Mouse (Mus musculus) hindbrain, postnatal 0 days (tissue): ENCODE measurements at regions not wholly inside any gene's neighbourhood (a gene's known extent, or its start where the extent isn't known, plus 50 kb on each side); places are given as distances from the start of the nearest gene placed in this dataset.

ENCODE experiments used
- ATAC-seq: fragments of 200-750 bp; cut with Nextera tagmentation; 2 replicates; pipeline ENCODE4 v1.8.0; 2017; ENCODE audit warnings: mild to moderate bottlenecking, moderate TSS enrichment, moderate library complexity
- DNase-seq: peaks from one replicate; pipeline ENCODE4 v3.0.0-alpha.2; 2015; ENCODE audit warnings: low spot score
- H3K27ac ChIP-seq: fragments of 300-500 bp; sonication (generic); 2 replicates; pipeline ENCODE4 v1.5.1; 2014; ENCODE audit warnings: mild to moderate bottlenecking
- H3K27me3 ChIP-seq: fragments of 300-500 bp; sonication (generic); 2 replicates; pipeline ENCODE4 v1.6.1; 2014; ENCODE audit warnings: low read length, mixed read lengths; ENCODE audit not compliant: insufficient read depth
- H3K36me3 ChIP-seq: fragments of 300-500 bp; sonication (generic); 2 replicates; pipeline ENCODE4 v1.6.1; 2014; ENCODE audit warnings: low read length, mixed read lengths; ENCODE audit not compliant: insufficient read depth
- H3K4me1 ChIP-seq: fragments of 300-500 bp; sonication (generic); 2 replicates; pipeline ENCODE4 v1.6.1; 2014; ENCODE audit warnings: antibody characterized with exemption, low read length, mixed read lengths; ENCODE audit not compliant: insufficient read depth
- H3K4me2 ChIP-seq: fragments of 300-500 bp; sonication (generic); 2 replicates; pipeline ENCODE4 v1.6.1; 2014; ENCODE audit warnings: low read depth, mild to moderate bottlenecking, low read length, moderate library complexity, mixed read lengths
- H3K4me3 ChIP-seq: fragments of 300-500 bp; sonication (generic); 2 replicates; pipeline ENCODE4 v1.5.1; 2014; ENCODE audit warnings: low read length
- H3K9ac ChIP-seq: fragments of 300-500 bp; sonication (generic); replicated peaks from 2 replicates; pipeline ENCODE4 v1.6.1; 2014; ENCODE audit warnings: mild to moderate bottlenecking, low read length, moderate library complexity, mixed read lengths
- H3K9me3 ChIP-seq: fragments of 300-500 bp; sonication (generic); 2 replicates; pipeline ENCODE4 v1.6.1; 2016; ENCODE audit warnings: low read length, mixed read lengths
- CTCF ChIP-seq: IDR thresholded peaks from 2 replicates; pipeline ENCODE4 v1.5.1; 2016; ENCODE audit warnings: antibody characterized with exemption, control low read depth, low read depth
- WGBS: fragments of 180-500 bp; shearing (Covaris S2); extraction: QIAGEN DNeasy Blood & Tissue Kit; methylation state at CpG from one replicate; pipeline ENCODE4 v1.1.7; 2014; 5-methylcytosine and 5-hydroxymethylcytosine counted together

DNA sequence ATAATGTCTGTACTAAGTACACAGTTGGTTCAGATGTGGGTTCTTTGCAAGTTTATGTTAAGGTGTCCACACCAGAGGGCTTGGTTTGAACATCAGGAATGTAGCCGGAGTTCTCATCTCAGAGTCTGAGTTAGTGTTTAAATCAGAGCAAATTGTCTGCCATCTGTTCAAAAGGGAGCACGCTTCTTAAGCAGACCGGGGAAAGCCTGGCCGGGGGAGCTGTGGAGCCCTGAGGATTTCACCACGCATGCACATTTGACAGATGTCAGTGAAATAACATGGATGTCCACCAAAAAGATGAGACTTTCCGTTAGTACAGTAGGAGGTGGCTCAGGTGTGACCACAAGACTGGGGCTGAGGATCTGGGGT is 294.5 kb upstream of the Tle4 start:
- Histone ChIP-seq H3K27ac (no peak overlapping the region), H3K4me1 (0 out of 2 replicates have a peak, but pooled peaks cover 8% of the 10 kb centered on the region), H3K9me3 (no peaks in the 10 kb centered on the region), H3K4me2 (no peak overlapping the region), H3K9ac (no peak overlapping the region), H3K4me3 (no peak overlapping the region), H3K27me3 (peaks cover 5% of the 10 kb centered on the region; the same call in 1 of the 2 replicates), H3K36me3 (no peaks in the 10 kb centered on the region)
- 24% methylated on average over 6 of the region's 6 CpGs for WGBS
- ATAC-seq: no peak
- TF ChIP-seq CTCF: no peak
- peak; percentile 27 for DNase-seq

DNA sequence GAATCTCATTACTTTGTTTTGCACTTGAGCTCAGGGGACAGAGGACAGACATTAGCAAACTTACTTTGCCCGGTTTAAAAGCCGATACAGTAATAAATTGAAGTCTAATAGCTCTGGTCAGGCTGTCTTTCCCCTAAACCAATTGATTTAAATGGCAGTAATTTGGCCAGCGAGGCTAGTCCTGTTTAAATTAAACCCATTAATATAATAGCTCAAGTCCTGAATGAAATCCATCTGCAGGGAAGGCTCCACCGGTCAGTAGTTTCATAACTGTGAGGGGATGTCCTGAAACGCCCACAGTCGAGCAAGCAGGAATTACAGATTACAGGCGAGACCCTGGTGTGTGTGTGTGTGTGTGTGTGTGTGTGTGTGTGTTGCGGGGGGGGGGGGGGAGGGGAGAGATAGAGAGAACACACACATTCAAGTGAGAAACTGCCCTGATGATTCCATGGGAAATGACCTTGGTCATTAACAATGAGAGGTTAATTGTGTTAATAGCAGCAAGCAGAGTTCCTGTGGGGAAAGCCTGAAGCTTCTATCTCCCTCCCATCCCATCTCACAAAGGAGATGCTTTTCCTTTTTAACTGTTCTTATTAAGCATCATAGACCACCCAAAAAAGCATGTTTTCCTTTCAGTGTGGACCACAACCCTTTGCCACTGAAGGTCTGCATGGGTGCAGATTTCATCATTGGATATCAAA is 294.0 kb upstream of the Tle4 start:
- H3K4me1 ChIP-seq: 0 out of 2 replicates have a peak, but pooled peaks cover 8% of the 10 kb centered on the region
- WGBS: 14% methylated on average over 7 of the region's 8 CpGs
- no peaks in the 10 kb centered on the region for H3K9me3 ChIP-seq
- no peaks in the 10 kb centered on the region for H3K36me3 ChIP-seq
- no peak overlapping the region for H3K9ac ChIP-seq
- H3K27ac ChIP-seq: no peak overlapping the region
- DNase-seq: peak; percentile 12
- peaks cover 5% of the 10 kb centered on the region; the same call in 1 of the 2 replicates for H3K27me3 ChIP-seq
- H3K4me3 ChIP-seq: peak overlapping the region; percentile 26; the same call in 1 of the 2 replicates
- TF ChIP-seq CTCF: no peak
- H3K4me2 ChIP-seq: peak overlapping the region; percentile 59
- ATAC-seq: no peak

DNA sequence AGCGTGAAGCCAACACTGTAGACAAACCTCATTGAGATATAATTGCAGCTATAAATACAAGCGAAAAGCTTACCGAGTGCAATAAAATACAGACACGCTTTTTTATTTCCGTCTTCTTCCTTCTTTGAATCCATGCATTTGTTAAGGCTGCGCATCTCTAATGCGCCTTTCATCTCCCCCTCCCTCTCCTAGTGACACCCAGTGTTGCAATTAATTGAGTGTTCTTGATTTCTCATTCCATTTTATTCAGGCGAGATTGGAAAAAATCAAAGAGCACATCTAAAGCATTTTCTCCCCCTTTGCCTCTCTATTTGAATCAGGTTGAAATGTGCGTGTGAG is 293.2 kb upstream of the Tle4 start:
- peak overlapping the region; percentile 26 for H3K4me3 ChIP-seq
- 0 out of 2 replicates have a peak, but pooled peaks cover 8% of the 10 kb centered on the region for H3K4me1 ChIP-seq
- H3K36me3 ChIP-seq: no peaks in the 10 kb centered on the region
- peak overlapping the region; percentile 68; the same call in 1 of the 2 replicates for H3K27ac ChIP-seq
- WGBS: 2% methylated on average over 9 of the region's 9 CpGs
- H3K9ac ChIP-seq: 0 out of 2 replicates have a peak overlapping the region, but pooled peaks have one; percentile 24
- ATAC-seq (no peak), DNase-seq (no peak)
- H3K27me3 ChIP-seq: peaks cover 5% of the 10 kb centered on the region; the same call in 1 of the 2 replicates
- H3K4me2 ChIP-seq: peak overlapping the region; percentile 59
- H3K9me3 ChIP-seq: no peaks in the 10 kb centered on the region
- no peak for TF ChIP-seq CTCF

DNA sequence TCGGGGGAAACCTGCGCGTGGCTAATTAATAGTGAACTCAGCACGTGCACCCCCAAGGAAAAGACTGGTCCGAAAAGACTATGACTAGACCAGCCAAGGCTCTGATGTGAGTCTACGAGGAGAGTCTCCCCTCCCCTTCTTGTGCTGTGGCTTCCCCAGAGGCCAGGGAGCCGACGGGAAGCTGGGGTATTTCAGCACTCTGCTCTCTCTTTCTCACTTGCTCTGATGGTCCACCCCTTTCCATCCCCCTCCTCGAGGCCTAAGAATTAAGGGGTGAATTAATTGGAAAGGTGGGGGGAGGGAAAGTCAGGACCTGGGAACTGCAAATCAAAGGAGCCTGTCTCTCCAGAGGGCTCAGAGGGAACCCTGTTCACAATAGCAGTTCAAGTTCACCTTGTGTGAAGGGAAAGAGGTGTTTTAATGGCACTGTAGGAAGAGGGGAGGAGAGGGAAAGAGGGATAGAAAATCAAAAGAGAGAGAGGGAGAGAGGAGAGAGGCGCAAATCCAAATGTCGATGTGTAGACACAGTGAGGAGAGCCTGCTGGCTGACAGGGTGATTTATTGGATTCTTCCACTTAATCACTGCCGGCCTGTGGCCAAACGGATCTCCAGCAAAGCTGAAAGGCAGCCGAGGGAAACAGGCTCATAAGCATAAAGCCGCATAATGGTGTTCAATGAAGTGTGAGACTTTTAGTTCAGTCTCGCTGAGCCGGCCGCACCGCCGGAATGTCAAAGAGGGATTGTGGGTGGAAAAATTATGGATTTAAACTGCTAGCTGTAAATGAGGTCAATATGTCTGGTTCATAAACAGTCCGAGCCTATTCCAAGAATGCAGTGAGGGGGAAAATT is 292.6 kb upstream of the Tle4 start:
- H3K27ac ChIP-seq: peak overlapping the region; percentile 68
- ATAC-seq (peak; percentile 89), DNase-seq (peak; percentile 93)
- H3K4me2 ChIP-seq: peak overlapping the region; percentile 59
- TF ChIP-seq CTCF: no peak
- 7% methylated on average over 21 of the region's 21 CpGs for WGBS
- no peaks in the 10 kb centered on the region for H3K9me3 ChIP-seq
- 0 out of 2 replicates have a peak overlapping the region, but pooled peaks have one; percentile 24 for H3K9ac ChIP-seq
- peak overlapping the region; percentile 26 for H3K4me3 ChIP-seq
- peaks cover 5% of the 10 kb centered on the region; the same call in 1 of the 2 replicates for H3K27me3 ChIP-seq
- 0 out of 2 replicates have a peak, but pooled peaks cover 8% of the 10 kb centered on the region for H3K4me1 ChIP-seq
- no peaks in the 10 kb centered on the region for H3K36me3 ChIP-seq

DNA sequence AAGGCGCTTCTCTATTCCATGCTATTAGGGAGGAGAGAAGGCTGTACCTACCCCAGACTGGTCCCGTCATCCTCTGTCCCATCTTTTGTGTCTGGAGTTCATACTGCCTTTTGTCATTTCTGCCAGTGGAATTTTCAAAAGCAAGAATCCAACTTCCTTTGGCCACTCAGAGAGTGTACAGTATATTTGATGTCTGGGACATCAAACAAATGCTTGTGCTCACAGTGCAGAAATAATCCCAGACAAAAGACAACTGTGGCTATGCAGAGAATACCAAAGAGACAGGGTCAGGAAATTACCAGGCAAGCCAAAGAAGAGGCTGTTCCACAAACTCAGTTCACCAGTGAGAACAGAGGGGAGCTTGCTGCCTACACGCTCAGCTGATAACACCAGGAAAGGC is 291.9 kb upstream of the Tle4 start:
- no peaks in the 10 kb centered on the region for H3K9me3 ChIP-seq
- H3K4me3 ChIP-seq: no peak overlapping the region
- ATAC-seq (peak; percentile 21; the same call in 1 of the 2 replicates), DNase-seq (no peak)
- H3K27me3 ChIP-seq: peaks cover 2% of the 10 kb centered on the region; the same call in 1 of the 2 replicates
- H3K4me1 ChIP-seq: 0 out of 2 replicates have a peak, but pooled peaks cover 8% of the 10 kb centered on the region
- WGBS: 26% methylated on average over 3 of the region's 3 CpGs
- no peaks in the 10 kb centered on the region for H3K36me3 ChIP-seq
- H3K4me2 ChIP-seq: peak overlapping the region; percentile 59
- peak overlapping the region; percentile 68; the same call in 1 of the 2 replicates for H3K27ac ChIP-seq
- no peak for TF ChIP-seq CTCF
- no peak overlapping the region for H3K9ac ChIP-seq

DNA sequence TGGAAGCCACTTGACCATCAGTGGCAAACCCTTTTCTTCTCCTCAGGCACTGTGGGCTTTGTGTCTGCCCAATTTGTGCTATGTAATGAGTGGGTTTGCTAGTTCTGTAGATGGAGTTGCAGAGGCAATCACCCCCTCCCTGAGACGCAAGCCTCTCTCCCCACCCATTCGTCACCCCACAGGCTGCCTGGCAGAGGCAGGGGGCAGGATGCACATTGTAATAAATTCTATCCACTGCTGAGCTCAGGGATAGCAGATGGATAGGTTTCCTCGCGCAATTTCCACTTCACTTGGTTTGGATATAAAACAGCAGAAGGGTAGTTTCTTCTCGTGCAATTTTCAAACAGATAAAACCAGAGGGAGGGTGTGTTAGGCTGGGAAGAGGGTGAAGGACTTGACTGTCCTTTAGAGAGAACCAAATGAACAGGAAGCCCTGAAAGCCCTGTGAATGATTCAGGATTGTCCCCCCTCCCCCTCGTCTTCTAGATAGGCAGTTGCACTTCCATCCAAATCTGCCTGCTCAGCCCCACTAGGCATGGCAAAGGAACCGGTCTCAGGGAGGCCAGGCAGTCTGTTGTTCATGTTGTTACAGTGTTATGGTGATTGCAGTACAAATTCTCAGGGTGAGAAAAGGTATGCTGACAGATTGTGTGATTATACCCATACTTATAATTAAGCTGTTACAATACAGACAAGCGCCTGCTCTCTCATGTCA is 286.0 kb upstream of the Tle4 start:
- Histone ChIP-seq H3K9me3 (no peaks in the 10 kb centered on the region), H3K27ac (no peak overlapping the region), H3K27me3 (no peaks in the 10 kb centered on the region; the same call in 1 of the 2 replicates), H3K4me2 (no peak overlapping the region), H3K4me3 (no peak overlapping the region), H3K9ac (no peak overlapping the region), H3K36me3 (no peaks in the 10 kb centered on the region), H3K4me1 (no peaks in the 10 kb centered on the region)
- DNase-seq (peak; percentile 29), ATAC-seq (peak; percentile 55; the same call in 1 of the 2 replicates)
- 20% methylated on average over 8 of the region's 8 CpGs for WGBS
- TF ChIP-seq CTCF: no peak
